Mouse (Mus musculus): ENCODE results near the gene E2f4.
"Not testable (repeated sequence)": the region's sequence is repeated elsewhere in the genome, so short reads cannot be mapped to it uniquely, and the experiment has no call there.

Gene E2f4

DNA sequence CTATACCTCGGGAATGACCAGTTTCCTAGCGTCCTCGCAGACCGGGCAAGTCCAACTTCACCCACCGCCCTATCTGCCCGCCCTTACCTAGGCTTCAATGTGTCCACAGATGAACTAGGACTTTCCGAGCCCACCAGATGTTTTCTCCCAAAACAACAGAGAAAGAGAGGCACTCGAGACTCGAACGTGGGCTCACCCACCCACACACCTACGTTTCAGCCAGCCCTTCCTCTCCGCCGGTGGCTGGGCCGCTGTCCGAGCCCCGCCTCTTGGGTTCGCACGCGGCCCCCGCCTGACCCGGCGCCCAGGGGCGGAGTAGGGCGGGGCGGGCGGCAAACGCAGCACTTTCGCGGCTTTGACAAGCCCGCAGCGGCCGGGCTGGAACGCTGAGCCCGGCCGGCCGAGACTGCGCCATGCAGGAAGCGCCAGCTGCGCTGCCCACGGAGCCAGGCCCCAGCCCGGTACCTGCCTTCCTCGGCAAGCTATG lies 28.0 kb upstream of the E2f4 start, which contains the start of gene Hsf4:
Hsf4 (plus strand) TSS at position 341 of the 487 bp plus-strand sequence.
- DNase-seq: peak; percentile 42 to 50

- peak in 1 of 2 experiments; percentile 36 for DNase-seq
These were observed 27.2 kb upstream of the E2f4 start for GRCm38 (mm10) chr8:105270101-105270915.

- no peak for DNase-seq
These were observed 26.6 kb upstream of the E2f4 start for GRCm38 (mm10) chr8:105270916-105271186.

DNA sequence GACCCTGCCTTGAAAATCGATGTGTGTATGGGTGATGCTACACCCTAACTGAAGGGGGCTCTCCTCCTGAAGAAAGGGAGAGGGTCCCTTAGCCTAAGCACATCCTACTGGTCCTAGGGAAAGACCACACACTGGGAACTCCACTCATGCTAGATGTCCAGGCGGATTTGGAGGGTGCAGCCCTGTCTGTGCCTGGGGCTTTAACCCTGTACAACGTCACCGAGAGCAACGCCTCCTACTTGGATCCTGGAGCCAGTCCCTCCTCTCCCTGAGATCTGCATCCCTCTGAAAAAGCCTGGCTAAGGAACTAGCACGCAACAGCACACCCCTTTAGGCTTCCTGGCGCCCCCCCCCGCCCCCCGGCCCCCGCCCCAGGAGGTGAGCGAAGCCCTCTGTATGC lies 22.1 kb upstream of the E2f4 start:
- DNase-seq: no peak

DNA sequence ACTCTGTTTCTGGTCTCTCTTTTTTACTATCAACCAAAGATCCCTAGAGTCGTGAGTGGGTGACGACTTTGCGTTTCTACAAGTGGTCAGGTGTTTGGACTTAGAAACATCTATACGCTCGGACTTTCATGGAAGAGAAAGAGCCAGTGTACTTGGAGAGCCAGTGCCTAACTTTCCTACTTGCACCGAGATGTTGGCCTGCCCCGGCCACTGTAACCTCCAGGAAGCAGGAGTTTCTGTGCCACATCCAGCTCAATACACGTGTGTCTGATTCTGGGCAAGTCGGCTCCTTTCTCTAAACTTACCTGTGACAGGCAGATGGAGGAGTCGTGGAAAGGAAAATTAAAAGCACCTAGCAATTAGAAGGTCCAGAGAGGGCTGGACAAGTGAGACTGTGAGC lies 21.6 kb upstream of the E2f4 start, which contains the start of gene Nol3:
Nol3 (plus strand) TSS at position 301 of the 400 bp plus-strand sequence.
- DNase-seq: no peak

- DNase-seq: peak; percentile 30 to 32
These were observed 21.0 kb upstream of the E2f4 start for GRCm38 (mm10) chr8:105276292-105277120.

DNA sequence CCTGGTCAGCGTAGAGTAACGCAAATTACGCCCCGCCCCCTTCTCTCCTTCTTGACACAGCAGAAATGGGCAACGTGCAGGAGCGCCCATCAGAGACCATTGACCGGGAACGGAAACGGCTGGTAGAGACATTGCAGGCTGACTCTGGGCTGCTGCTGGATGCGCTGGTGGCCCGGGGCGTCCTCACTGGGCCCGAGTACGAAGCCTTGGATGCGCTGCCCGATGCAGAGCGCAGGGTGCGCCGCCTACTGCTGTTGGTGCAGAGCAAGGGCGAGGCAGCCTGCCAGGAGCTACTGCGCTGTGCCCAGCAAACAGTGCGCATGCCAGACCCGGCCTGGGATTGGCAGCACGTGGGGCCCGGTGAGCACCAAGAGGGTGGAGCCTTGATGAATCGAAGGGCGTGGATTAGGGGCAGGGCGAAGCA lies 18.5 kb upstream of the E2f4 start:
- DNase-seq: peak; percentile 44 to 45

DNA sequence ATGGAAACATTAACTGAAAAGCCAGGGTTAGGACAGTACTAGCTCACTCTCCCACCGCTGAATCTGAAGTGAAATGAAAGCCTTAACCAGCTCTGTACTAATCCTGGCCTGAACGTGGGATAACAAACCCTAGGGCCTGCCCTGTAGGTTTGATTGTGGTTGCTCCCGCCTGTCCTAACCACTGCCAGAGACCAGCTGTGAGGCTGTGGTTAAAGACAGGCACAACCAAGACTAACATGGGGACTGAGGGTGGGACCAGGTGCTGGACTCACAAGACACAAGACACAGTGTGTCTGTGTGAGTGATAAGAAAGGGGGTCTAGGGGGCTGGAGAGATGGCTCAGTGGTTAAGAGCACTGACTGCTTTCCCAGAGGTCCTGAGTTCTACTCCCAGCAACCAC lies 16.9 kb upstream of the E2f4 start:
- no peak for DNase-seq

DNA sequence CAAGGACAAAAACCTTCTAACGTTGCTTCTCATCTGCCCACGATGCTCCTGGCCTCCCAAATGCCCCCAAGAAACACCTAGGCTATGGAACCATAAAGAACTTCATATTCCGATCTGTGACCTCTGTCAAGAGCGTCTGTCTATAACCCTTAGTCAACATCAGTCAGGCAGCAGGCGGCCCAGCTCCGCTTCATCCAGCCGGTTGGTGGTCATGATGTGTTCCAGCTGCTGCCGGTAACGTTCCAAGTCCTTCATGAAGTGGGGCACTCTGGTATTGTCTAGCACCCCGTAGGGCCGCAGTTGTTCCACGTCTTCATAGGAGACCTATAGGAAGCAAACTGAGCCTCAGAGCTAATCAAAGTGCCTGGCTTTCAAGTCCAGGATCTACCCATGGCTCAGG lies 15.6 kb upstream of the E2f4 start:
- DNase-seq: no peak

DNA sequence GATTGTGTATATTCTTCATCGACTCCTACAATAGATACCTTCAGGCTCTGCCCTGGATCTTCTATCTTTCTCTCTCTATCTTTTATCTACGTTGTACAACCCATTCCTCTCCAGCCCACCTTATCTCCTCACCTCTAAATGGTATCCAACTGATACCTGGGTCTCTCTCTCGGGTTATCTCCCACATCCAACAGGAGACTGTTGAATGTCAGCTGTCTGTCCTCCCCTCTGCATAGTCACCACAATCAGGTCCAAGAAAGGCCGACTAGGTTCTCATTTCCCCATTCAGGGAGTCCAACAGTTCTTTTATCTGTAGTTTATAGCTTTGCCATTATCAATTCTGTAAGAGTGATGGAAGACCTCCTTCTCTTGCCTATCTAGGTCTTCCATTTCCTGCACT lies 15.2 kb upstream of the E2f4 start:
- DNase-seq: no peak

- peak; percentile 53 to 59 for DNase-seq
These were observed 14.4 kb upstream of the E2f4 start for GRCm38 (mm10) chr8:105283074-105283473.

GRCm38 (mm10) chr8:105285514-105285913 lies 11.9 kb upstream of the E2f4 start:
- no peak for DNase-seq

GRCm38 (mm10) chr8:105286907-105287306 lies 10.6 kb upstream of the E2f4 start:
- DNase-seq: no peak

GRCm38 (mm10) chr8:105288231-105288630 lies 9.2 kb upstream of the E2f4 start:
- DNase-seq: no peak

DNA sequence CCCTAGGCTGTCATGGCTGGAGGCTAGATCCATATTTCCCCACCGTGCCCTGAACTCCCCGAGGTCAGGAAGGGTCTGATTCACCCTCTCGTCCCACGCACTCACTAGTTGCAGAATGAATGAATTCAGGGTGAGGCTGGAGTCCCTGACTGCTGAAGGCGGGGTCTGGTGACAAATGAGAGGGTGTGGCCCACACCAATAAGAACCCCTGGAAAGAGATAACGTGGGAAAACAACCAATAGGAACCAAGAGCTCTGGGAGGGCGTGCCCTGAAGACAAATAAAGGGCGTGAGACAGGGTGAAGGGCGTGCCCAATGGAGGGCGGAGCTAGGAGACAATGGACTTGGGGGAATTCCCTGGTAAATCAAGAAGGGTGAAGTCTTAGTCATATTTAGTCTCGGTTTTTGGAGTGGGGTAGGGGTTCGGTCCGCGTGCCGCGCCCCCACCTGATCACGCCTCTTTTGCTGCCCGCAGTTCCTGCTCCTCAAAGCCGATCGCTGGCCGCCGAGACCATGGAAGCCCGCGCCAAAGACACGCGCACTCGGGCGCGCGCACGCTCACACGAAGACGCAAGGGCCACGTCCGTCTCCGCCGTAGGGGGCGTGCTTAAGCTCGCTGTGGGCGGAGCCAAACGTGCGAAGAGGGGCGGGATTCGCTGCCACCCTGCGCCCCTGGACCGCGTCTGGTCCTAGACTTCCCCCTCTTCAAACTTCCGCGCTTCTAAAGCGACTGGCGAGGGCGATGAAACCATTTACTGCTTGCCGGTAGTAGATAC lies 8.3 kb upstream of the E2f4 start:
- DNase-seq: peak; percentile 97 to 98

- DNase-seq: peak; percentile 46 to 51
These were observed 7.5 kb upstream of the E2f4 start, which contains the start of gene 4931428F04Rik for GRCm38 (mm10) chr8:105289805-105290460. 4931428F04Rik (minus strand) TSS chr8:105289864.

GRCm38 (mm10) chr8:105290554-105291314 lies 6.7 kb upstream of the E2f4 start:
- DNase-seq: peak; percentile 94 to 95

GRCm38 (mm10) chr8:105291364-105291763 lies 6.1 kb upstream of the E2f4 start:
- DNase-seq: not testable (repeated sequence)

GRCm38 (mm10) chr8:105291802-105292201 lies 5.7 kb upstream of the E2f4 start:
- peak in 1 of 2 experiments; percentile 35 for DNase-seq

- no peak for DNase-seq
These were observed 5.0 kb upstream of the E2f4 start for GRCm38 (mm10) chr8:105292471-105292870.

DNA sequence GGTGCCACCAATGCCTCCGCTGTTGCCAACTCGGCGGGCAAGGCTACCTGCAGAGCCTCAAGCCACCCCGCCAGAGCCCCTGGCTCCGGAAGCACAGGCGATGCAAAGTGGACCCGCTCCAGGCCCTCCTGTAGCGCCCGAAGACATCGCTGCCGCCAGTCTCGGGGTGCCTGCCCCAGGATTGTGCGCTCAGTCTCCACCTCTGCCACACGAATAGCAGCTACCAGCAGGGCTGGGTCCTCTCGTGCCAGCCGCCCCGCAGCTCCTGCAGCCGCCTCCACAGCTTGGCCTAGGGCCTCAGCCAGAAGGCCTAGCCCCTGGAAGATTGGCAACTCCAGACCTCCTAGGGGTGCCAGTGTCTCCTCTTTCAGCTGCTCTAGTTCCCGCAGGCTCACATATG lies 4.1 kb upstream of the E2f4 start:
- no peak for DNase-seq

- DNase-seq: no peak
These were observed 2.7 kb upstream of the E2f4 start for GRCm38 (mm10) chr8:105294776-105295175.

Data from B cell, adult 2 months (primary cell).